Mouse (Mus musculus) adipocyte (in vitro differentiated cells): ENCODE measurements at regions not wholly inside any gene's neighbourhood (a gene's known extent, or its start where the extent isn't known, plus 50 kb on each side); places are given as distances from the start of the nearest gene placed in this dataset.

Experiments
- DNase-seq: peaks from one replicate; pipeline ENCODE4 v3.0.0-alpha.2; 2016; ENCODE audit warnings: low spot score

GRCm38 (mm10) chr8:28117997-28118778 is 670.7 kb downstream of the Poteg start:
- no peak for DNase-seq

GRCm38 (mm10) chr8:28125021-28125420 is 677.6 kb downstream of the Poteg start:
- DNase-seq, result no peak

- no peak for DNase-seq
These were observed 694.4 kb downstream of the Poteg start for GRCm38 (mm10) chr8:28141916-28142315.

GRCm38 (mm10) chr8:28148599-28149452 is 701.4 kb downstream of the Poteg start:
- peak; percentile 21 for DNase-seq

GRCm38 (mm10) chr8:28149453-28149767 is 701.9 kb downstream of the Poteg start:
- no peak for DNase-seq

GRCm38 (mm10) chr8:28160651-28161050 is 713.2 kb downstream of the Poteg start:
- no peak for DNase-seq

GRCm38 (mm10) chr8:28168036-28168435 is 720.6 kb downstream of the Poteg start:
- no peak for DNase-seq

GRCm38 (mm10) chr8:28171456-28171855 is 724.0 kb downstream of the Poteg start:
- no peak for DNase-seq

GRCm38 (mm10) chr8:28195943-28196342 is 748.5 kb downstream of the Poteg start:
- DNase-seq, result no peak

- no peak for DNase-seq
These were observed 788.1 kb downstream of the Poteg start for GRCm38 (mm10) chr8:28235562-28235961.

GRCm38 (mm10) chr8:28239411-28239810 is 791.9 kb downstream of the Poteg start:
- no peak for DNase-seq

- no peak for DNase-seq
These were observed 805.1 kb downstream of the Poteg start for GRCm38 (mm10) chr8:28252399-28253240.

GRCm38 (mm10) chr8:28267277-28267676 is 819.8 kb downstream of the Poteg start:
- DNase-seq, result no peak

GRCm38 (mm10) chr8:28284257-28284656 is 836.8 kb downstream of the Poteg start:
- no peak for DNase-seq

- DNase-seq, result no peak
These were observed 851.7 kb downstream of the Poteg start for GRCm38 (mm10) chr8:28298896-28299793.

- no peak for DNase-seq
These were observed 869.6 kb downstream of the Poteg start for GRCm38 (mm10) chr8:28317081-28317480.

GRCm38 (mm10) chr8:28333388-28333787 is 885.9 kb downstream of the Poteg start:
- no peak for DNase-seq

GRCm38 (mm10) chr8:28337484-28337883 is 890.0 kb downstream of the Poteg start:
- no peak for DNase-seq

GRCm38 (mm10) chr8:28341236-28341635 is 893.8 kb downstream of the Poteg start:
- DNase-seq, result no peak

- DNase-seq, result no peak
These were observed 919.0 kb downstream of the Poteg start for GRCm38 (mm10) chr8:28366470-28366869.

GRCm38 (mm10) chr8:28367361-28367760 is 919.9 kb downstream of the Poteg start:
- no peak for DNase-seq
